Mouse (Mus musculus) hindbrain, embryonic 11.5 days (tissue): ENCODE measurements at regions not wholly inside any gene's neighbourhood (a gene's known extent, or its start where the extent isn't known, plus 50 kb on each side); places are given as distances from the start of the nearest gene placed in this dataset.

ENCODE experiments used
- ATAC-seq: fragments of 200-750 bp; cut with Nextera tagmentation; 2 replicates; pipeline ENCODE4 v1.8.0; 2017; ENCODE audit warnings: mild to moderate bottlenecking, moderate TSS enrichment, moderate library complexity; ENCODE audit not compliant: low FRiP score
- DNase-seq: peaks from one replicate; pipeline ENCODE4 v3.0.0-alpha.2; 2015; ENCODE audit warnings: low spot score
- H3K27ac ChIP-seq: fragments of 300-500 bp; sonication (generic); 2 replicates; pipeline ENCODE4 v1.5.1; 2014; ENCODE audit warnings: mild to moderate bottlenecking, low read depth, low read length
- H3K27me3 ChIP-seq: fragments of 300-500 bp; sonication (generic); 2 replicates; pipeline ENCODE4 v1.6.1; 2014; ENCODE audit warnings: mild to moderate bottlenecking, low read length, moderate library complexity, mixed read lengths; ENCODE audit not compliant: control insufficient read depth, insufficient read depth
- H3K36me3 ChIP-seq: fragments of 300-500 bp; sonication (generic); 2 replicates; pipeline ENCODE4 v1.6.1; 2014; ENCODE audit warnings: mild to moderate bottlenecking, low read length, moderate library complexity, mixed read lengths; ENCODE audit not compliant: control insufficient read depth, insufficient read depth
- H3K4me1 ChIP-seq: fragments of 300-500 bp; sonication (generic); replicated peaks from 2 replicates; pipeline ENCODE4 v1.6.1; 2014; ENCODE audit warnings: low read length, mixed read lengths; ENCODE audit not compliant: control insufficient read depth, insufficient read depth
- H3K4me2 ChIP-seq: fragments of 300-500 bp; sonication (generic); replicated peaks from 2 replicates; pipeline ENCODE4 v1.6.1; 2014; ENCODE audit warnings: mild to moderate bottlenecking, low read depth, low read length
- H3K4me3 ChIP-seq: fragments of 300-500 bp; sonication (generic); 2 replicates; pipeline ENCODE4 v1.5.1; 2014; ENCODE audit warnings: low read depth, low read length
- H3K9ac ChIP-seq: fragments of 300-500 bp; sonication (generic); 2 replicates; pipeline ENCODE4 v1.6.1; 2014; ENCODE audit warnings: low read depth, low read length
- H3K9me3 ChIP-seq: fragments of 300-500 bp; sonication (generic); 2 replicates; pipeline ENCODE4 v1.6.1; 2016; ENCODE audit warnings: low read length; ENCODE audit not compliant: control insufficient read depth
- WGBS: fragments of 180-500 bp; shearing (Covaris S2); extraction: QIAGEN DNeasy Blood & Tissue Kit; methylation state at CpG from one replicate; pipeline ENCODE4 v1.1.7; 2014; 5-methylcytosine and 5-hydroxymethylcytosine counted together

DNA sequence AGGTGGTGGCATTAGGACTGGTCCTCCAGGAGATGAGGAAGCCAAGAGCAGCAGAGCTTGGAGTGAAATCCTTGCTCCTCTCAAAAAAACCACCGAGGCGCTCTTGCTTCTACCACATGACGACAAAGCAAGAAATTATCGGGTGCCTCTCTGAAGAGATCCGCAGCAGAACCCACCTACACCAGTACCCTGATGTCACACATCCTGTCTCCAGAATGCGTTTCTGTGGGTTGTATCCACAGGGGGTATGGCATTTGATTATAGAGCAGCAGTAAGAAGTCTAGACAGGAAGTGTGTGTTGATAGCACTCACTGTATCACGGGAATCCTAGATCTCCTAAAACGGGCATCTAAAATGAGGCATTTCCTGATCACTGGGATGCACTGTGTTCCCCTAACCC is 89.8 kb downstream of the Chst2 start:
- no peak overlapping the region for H3K9ac ChIP-seq
- no peaks in the 10 kb centered on the region for H3K36me3 ChIP-seq
- no peaks in the 10 kb centered on the region for H3K27me3 ChIP-seq
- DNase-seq: no peak
- 86% methylated on average over 8 of the region's 8 CpGs for WGBS
- H3K4me1 ChIP-seq: no peaks in the 10 kb centered on the region
- no peak for ATAC-seq
- no peak overlapping the region for H3K27ac ChIP-seq
- no peak overlapping the region for H3K4me2 ChIP-seq
- H3K4me3 ChIP-seq: no peak overlapping the region
- H3K9me3 ChIP-seq: no peaks in the 10 kb centered on the region

DNA sequence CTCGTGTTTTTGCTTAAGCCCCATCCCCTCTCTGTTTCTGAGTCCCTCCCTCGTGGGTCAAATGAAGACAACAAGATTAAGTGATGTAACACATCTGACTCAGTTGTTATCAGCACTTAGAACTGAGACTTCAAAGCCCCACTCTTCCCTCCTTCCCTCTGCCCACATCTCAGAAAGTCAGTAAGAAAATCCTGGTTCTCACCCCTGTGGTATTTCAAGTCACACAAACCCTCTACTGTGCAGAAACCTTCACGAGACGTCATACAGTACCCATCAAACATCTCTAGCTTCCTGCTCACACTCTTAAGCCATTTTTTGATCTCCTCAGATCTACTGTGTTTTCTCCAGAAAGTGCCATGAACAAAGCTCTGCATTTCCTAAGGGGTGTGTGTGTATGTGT is 91.4 kb downstream of the Chst2 start:
- H3K4me3 ChIP-seq: no peak overlapping the region
- H3K27me3 ChIP-seq: no peaks in the 10 kb centered on the region
- ATAC-seq: no peak
- no peaks in the 10 kb centered on the region for H3K36me3 ChIP-seq
- H3K9me3 ChIP-seq: no peaks in the 10 kb centered on the region
- no peak overlapping the region for H3K9ac ChIP-seq
- WGBS: 72% methylated on average over 4 of the region's 4 CpGs
- no peak for DNase-seq
- H3K4me1 ChIP-seq: no peaks in the 10 kb centered on the region
- no peak overlapping the region for H3K27ac ChIP-seq
- no peak overlapping the region for H3K4me2 ChIP-seq

DNA sequence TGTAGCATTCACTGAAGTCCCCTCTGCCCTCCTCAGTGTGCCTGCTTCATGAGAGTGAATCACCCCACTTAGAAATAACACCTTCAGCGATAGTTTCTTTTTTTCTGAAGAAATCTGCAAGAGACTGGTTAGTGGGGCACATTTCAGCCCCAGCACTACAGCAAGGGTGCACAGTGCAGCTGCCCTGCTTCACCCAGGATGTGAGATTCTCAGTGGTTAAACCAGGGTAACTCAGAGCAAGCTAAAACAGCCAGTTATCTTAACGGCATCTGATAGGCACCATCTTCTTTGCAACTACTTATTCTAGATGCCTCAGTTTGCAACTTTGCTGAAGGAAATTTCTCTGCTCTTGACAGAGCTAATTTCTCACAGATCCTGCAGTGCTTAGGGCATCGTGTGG is 94.9 kb downstream of the Chst2 start:
- Histone ChIP-seq H3K9ac (no peak overlapping the region), H3K4me1 (no peaks in the 10 kb centered on the region), H3K9me3 (no peaks in the 10 kb centered on the region), H3K36me3 (no peaks in the 10 kb centered on the region), H3K4me3 (no peak overlapping the region), H3K27me3 (no peaks in the 10 kb centered on the region), H3K4me2 (no peak overlapping the region), H3K27ac (no peak overlapping the region)
- no peak for DNase-seq
- no peak for ATAC-seq
- 81% methylated on average over 3 of the region's 3 CpGs for WGBS

DNA sequence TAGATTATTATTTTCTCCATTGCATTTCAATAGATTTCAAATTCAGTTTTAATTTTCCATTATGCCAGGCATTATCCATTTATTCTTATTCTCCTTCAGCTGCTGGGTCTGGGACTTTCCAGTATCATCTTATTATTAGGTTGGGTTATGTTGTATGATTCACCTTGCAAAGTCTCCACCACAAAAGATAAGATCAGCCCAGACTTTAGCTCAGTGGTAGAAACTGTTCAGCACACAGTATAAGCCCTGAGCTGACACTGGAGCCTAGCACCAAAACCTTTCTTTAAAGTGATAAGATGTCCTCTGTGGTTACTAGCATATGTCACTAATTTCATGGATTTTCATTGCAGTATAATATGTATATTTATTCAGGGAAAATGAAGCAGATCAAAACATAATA is 117.5 kb downstream of the Chst2 start:
- Histone ChIP-seq H3K9me3 (no peaks in the 10 kb centered on the region), H3K27me3 (no peaks in the 10 kb centered on the region), H3K36me3 (no peaks in the 10 kb centered on the region), H3K27ac (no peak overlapping the region), H3K4me1 (no peaks in the 10 kb centered on the region), H3K9ac (no peak overlapping the region), H3K4me2 (no peak overlapping the region), H3K4me3 (no peak overlapping the region)
- DNase-seq (no peak), ATAC-seq (no peak)

DNA sequence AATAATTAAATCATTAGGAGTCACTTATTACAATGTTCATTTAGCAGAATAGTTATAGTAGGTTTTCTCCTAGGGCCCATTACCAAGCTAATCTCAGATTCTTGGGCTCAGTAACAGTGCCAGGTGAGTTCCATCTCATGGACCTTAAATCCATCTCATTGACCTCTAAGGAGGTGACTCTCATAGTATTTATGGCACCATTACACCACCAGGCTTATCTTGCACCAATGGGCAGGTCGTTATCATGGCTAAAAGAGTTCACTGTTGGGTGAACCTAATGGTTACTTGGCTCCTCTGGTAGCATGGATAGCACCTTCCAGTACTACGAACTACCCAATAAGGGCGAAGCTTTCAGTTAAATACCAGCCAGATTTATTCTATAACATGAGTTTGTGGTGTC is 123.5 kb downstream of the Chst2 start:
- Histone ChIP-seq H3K9me3 (no peaks in the 10 kb centered on the region), H3K4me2 (no peak overlapping the region), H3K4me1 (no peaks in the 10 kb centered on the region), H3K36me3 (no peaks in the 10 kb centered on the region), H3K27me3 (no peaks in the 10 kb centered on the region), H3K4me3 (no peak overlapping the region), H3K9ac (no peak overlapping the region), H3K27ac (no peak overlapping the region)
- 90% methylated on average over 3 of the region's 3 CpGs for WGBS
- ATAC-seq (no peak), DNase-seq (no peak)

DNA sequence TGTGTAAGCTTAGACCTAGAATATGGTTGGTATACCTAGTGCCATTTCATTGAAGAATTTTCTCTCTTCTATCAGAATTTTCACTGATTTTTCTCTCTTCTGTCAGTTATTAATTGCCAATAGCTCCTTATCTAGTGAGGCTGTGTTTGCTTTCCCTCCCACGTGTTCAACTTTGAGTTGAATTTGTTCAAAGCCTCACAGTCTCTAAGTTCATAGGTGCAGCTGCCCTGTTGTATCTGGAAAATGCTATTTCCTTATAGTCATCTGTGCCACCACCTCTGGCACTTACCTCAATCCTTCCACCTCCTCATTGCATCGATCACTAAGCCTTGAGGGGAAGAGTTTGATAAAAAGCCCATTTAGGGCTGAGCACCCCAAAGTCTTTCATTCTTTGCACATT is 124.0 kb downstream of the Chst2 start:
- Histone ChIP-seq H3K36me3 (no peaks in the 10 kb centered on the region), H3K4me3 (no peak overlapping the region), H3K27ac (no peak overlapping the region), H3K4me1 (no peaks in the 10 kb centered on the region), H3K27me3 (no peaks in the 10 kb centered on the region), H3K9me3 (no peaks in the 10 kb centered on the region), H3K4me2 (no peak overlapping the region), H3K9ac (no peak overlapping the region)
- DNase-seq: no peak
- WGBS: 88% methylated on average over 2 of the region's 2 CpGs
- ATAC-seq: no peak
